In genomic region chr1:180245741-180246507, GRCm38 (mm10) we compare ENCODE assay signal across 18 mouse cellular contexts. TPM values are rescaled to one million over a fixed set of nuclear protein-coding genes. Genes with fewer than 3 reads are reported as not detected.
A peak's percentile ranks its signal among the peaks of the same experiment; 100 is the strongest.
DNase-seq lines count a peak whose midpoint lies in the region; ATAC-seq and TF ChIP-seq lines count a peak whose summit lies in the region.
"Had no signal": no experiment of that assay in that cellular context is flagged by ENCODE, and none has a peak within 500 bp of the region (broad histone marks: within the 10 kb centered on the region; RNA-seq: fewer than 3 reads in every experiment).

No protein-coding gene starts in this region.

- no peak for TF ChIP-seq CTCF in liver, adult 2 months (IDR thresholded peaks at IDR 0.05; ENCODE audit: low read depth, low read length)

- TF ChIP-seq POLR2A in liver, adult 2 months (IDR thresholded peaks at IDR 0.05; ENCODE audit: extremely low read depth, insufficient read depth, low read length), result no peak

- H3K9ac ChIP-seq in liver, adult 2 months (ENCODE audit: low read depth, low read length), result peak overlapping the region; percentile 31
- H3K9ac ChIP-seq: forebrain, postnatal 0 days; hindbrain, embryonic 12.5 days; kidney, embryonic 15.5 days; lung, embryonic 15.5 days; midbrain, embryonic 15.5 days; neural tube, embryonic 15.5 days had no signal

- 19% methylated on average over 13 of the region's 13 CpGs for WGBS in liver, adult 2 months

- H3K27me3 ChIP-seq in liver, adult 2 months (ENCODE audit: control insufficient read depth, insufficient read depth, low read length), result no peaks in the 10 kb centered on the region
- H3K27me3 ChIP-seq: hindbrain, embryonic 12.5 days; kidney, embryonic 15.5 days; lung, embryonic 15.5 days; midbrain, embryonic 15.5 days; neural tube, embryonic 15.5 days had no signal

- peak; percentile 46 for ATAC-seq in megakaryocyte, adult 5-6 weeks (ENCODE audit: poor library complexity, severe bottlenecking)
- ATAC-seq: forebrain, postnatal 0 days; midbrain, embryonic 15.5 days had no signal

- no peaks in the 10 kb centered on the region for H3K36me3 ChIP-seq in liver, adult 2 months (ENCODE audit: control insufficient read depth, insufficient read depth, low read length)
- H3K36me3 ChIP-seq: forebrain, embryonic 10.5 days; hindbrain, embryonic 12.5 days; lung, embryonic 15.5 days; midbrain, embryonic 15.5 days; neural tube, embryonic 15.5 days had no signal

- peak overlapping the region; percentile 79 for H3K27ac ChIP-seq in liver, adult 2 months (replicated peaks; ENCODE audit: insufficient read depth, low read depth, low read length)
- H3K27ac ChIP-seq: forebrain, embryonic 10.5 days; hindbrain, embryonic 12.5 days; kidney, embryonic 15.5 days; lung, embryonic 15.5 days; midbrain, embryonic 15.5 days; neural tube, embryonic 15.5 days had no signal

- peaks cover 29% of the 10 kb centered on the region for H3K4me1 ChIP-seq in liver, adult 2 months (ENCODE audit: control insufficient read depth, insufficient read depth, low read length)

- DNase-seq in liver, adult 2 months (ENCODE audit: extremely low read depth, low read depth, low spot score), result peak; percentile 98
- DNase-seq in liver, result no peak
- DNase-seq in ovary, adult 18-20 months (ENCODE audit: low spot score), result peak; percentile 76
- no peak for DNase-seq in ovary, postnatal 10 days (ENCODE audit: low spot score)
- no peak for DNase-seq in thymus, postnatal 4 days
- DNase-seq in frontal cortex, postnatal 10 days (ENCODE audit: low spot score in 2 of 2), result no peak
- DNase-seq: cerebellum, adult 2 months; forebrain, postnatal 0 days; heart, postnatal 14 days; kidney, postnatal 4 days; right cerebral cortex, postnatal 4 days had no signal

- peak overlapping the region; percentile 2 for H3K4me3 ChIP-seq in liver, adult 2 months (ENCODE audit: insufficient read depth, low read depth, low read length)
- H3K4me3 ChIP-seq: forebrain, embryonic 10.5 days; hindbrain, embryonic 12.5 days; kidney, embryonic 15.5 days; lung, embryonic 15.5 days; midbrain, embryonic 15.5 days; neural tube, embryonic 15.5 days had no signal

- no peaks in the 10 kb centered on the region for H3K79me2 ChIP-seq in liver, adult 2 months (ENCODE audit: control insufficient read depth, insufficient read depth, low read length)

RNA-seq across cellular contexts. Expression of gene Psen2, which starts 17.3 kb away (rescaled TPM):
- total RNA-seq in liver, adult 2 months (2014; rRNA removed), result 247 and 256 TPM in 2 replicates
- 711 and 783 TPM in 2 replicates for polyA plus RNA-seq in liver, adult 2 months (2012; rRNA removed)
- total RNA-seq in megakaryocyte, adult 5-6 weeks (2015), result 14.0 and 17.3 TPM in 2 replicates
- 13.6 and 18.9 TPM in 2 replicates for total RNA-seq in megakaryocyte, adult 5-6 weeks (2017)

RNA-seq across cellular contexts. Expression of gene Coq8a, which starts 46.5 kb away (rescaled TPM):
- 137 and 197 TPM in 2 replicates for total RNA-seq in liver, adult 2 months (2014; rRNA removed)
- polyA plus RNA-seq in liver, adult 2 months (2012; rRNA removed), result 387 and 444 TPM in 2 replicates
- 1.5 and 2.4 TPM in 2 replicates for total RNA-seq in megakaryocyte, adult 5-6 weeks (2015)
- total RNA-seq in megakaryocyte, adult 5-6 weeks (2017), result 0.84 and 2.4 TPM in 2 replicates

Comparison
In these comparisons a context has a peak if more than half of its experiments do, and no peak if none do; other contexts are left out.
1. DNase-seq: peak in liver, adult 2 months (single experiment) and ovary, adult 18-20 months (single experiment); none in liver (single experiment), ovary, postnatal 10 days (single experiment), thymus, postnatal 4 days (single experiment) and frontal cortex, postnatal 10 days (0 of 2).
2. RNA of gene Psen2, which starts 17.3 kb away (total RNA-seq): 247 to 256 TPM in liver, adult 2 months; 13.6 to 18.9 TPM in megakaryocyte, adult 5-6 weeks; every median in the first group is over 10 times any median in the second.
3. RNA of gene Coq8a, which starts 46.5 kb away (total RNA-seq): 137 to 197 TPM in liver, adult 2 months; 0.84 to 2.4 TPM in megakaryocyte, adult 5-6 weeks; every median in the first group is over 10 times any median in the second.